Mouse (Mus musculus): Measurements from ENCODE around the gene Tsc22d2.
"Not testable (repeated sequence)": the region's sequence is repeated elsewhere in the genome, so short reads cannot be mapped to it uniquely, and the experiment has no call there.

The Tsc22d2 gene

GRCm38 (mm10) chr3:58428861-58429260, 14.3 kb downstream of the Tsc22d2 start:
- no peak for DNase-seq (ENCODE audit: low spot score)

GRCm38 (mm10) chr3:58434414-58434813, 19.9 kb downstream of the Tsc22d2 start:
- DNase-seq (ENCODE audit: low spot score): no peak

- no peak for DNase-seq (ENCODE audit: low spot score)
Observed at GRCm38 (mm10) chr3:58448230-58448629, 33.7 kb downstream of the Tsc22d2 start.

GRCm38 (mm10) chr3:58449487-58449886, 35.0 kb downstream of the Tsc22d2 start:
- no peak for DNase-seq (ENCODE audit: low spot score)

GRCm38 (mm10) chr3:58454414-58455205, 40.1 kb downstream of the Tsc22d2 start:
- no peak for DNase-seq (ENCODE audit: low spot score)

GRCm38 (mm10) chr3:58455255-58455654, 40.7 kb downstream of the Tsc22d2 start:
- DNase-seq (ENCODE audit: low spot score): no peak

- DNase-seq (ENCODE audit: low spot score): no peak
Observed at GRCm38 (mm10) chr3:58469655-58470437, 55.3 kb downstream of the Tsc22d2 start.

GRCm38 (mm10) chr3:58475298-58475697, 60.8 kb downstream of the Tsc22d2 start:
- DNase-seq (ENCODE audit: low spot score): not testable (repeated sequence)

GRCm38 (mm10) chr3:58478755-58479455, 64.4 kb downstream of the Tsc22d2 start:
- no peak for DNase-seq (ENCODE audit: low spot score)

GRCm38 (mm10) chr3:58485883-58486282, 71.4 kb downstream of the Tsc22d2 start:
- DNase-seq (ENCODE audit: low spot score): no peak

- no peak for DNase-seq (ENCODE audit: low spot score)
Observed at GRCm38 (mm10) chr3:58487121-58487520, 72.6 kb downstream of the Tsc22d2 start.

- DNase-seq (ENCODE audit: low spot score): no peak
Observed at GRCm38 (mm10) chr3:58487999-58488775, 73.7 kb downstream of the Tsc22d2 start.

GRCm38 (mm10) chr3:58490787-58491186, 76.3 kb downstream of the Tsc22d2 start:
- DNase-seq (ENCODE audit: low spot score): no peak

- no peak for DNase-seq (ENCODE audit: low spot score)
Observed at GRCm38 (mm10) chr3:58493621-58494020, 79.1 kb downstream of the Tsc22d2 start.

- DNase-seq (ENCODE audit: low spot score): no peak
Observed at GRCm38 (mm10) chr3:58501961-58502360, 87.4 kb downstream of the Tsc22d2 start.

GRCm38 (mm10) chr3:58503720-58504333, 89.3 kb downstream of the Tsc22d2 start:
- DNase-seq (ENCODE audit: low spot score): no peak

GRCm38 (mm10) chr3:58504676-58505075, 90.2 kb downstream of the Tsc22d2 start:
- no peak for DNase-seq (ENCODE audit: low spot score)

- no peak for DNase-seq (ENCODE audit: low spot score)
Observed at GRCm38 (mm10) chr3:58508020-58508750, 93.7 kb downstream of the Tsc22d2 start.

GRCm38 (mm10) chr3:58511581-58511980, 97.1 kb downstream of the Tsc22d2 start:
- no peak for DNase-seq (ENCODE audit: low spot score)

- DNase-seq (ENCODE audit: low spot score): no peak
Observed at GRCm38 (mm10) chr3:58512740-58513139, 98.2 kb downstream of the Tsc22d2 start.

- no peak for DNase-seq (ENCODE audit: low spot score)
Observed at GRCm38 (mm10) chr3:58513483-58513882, 99.0 kb downstream of the Tsc22d2 start.

Measured in left cerebral cortex, adult 11 months (tissue).